Mouse (Mus musculus) forebrain, postnatal 0 days (tissue): ENCODE results near the gene Vwa8. TPM values are rescaled to one million over a fixed set of nuclear protein-coding genes. Genes with fewer than 3 reads are reported as not detected.

Experiments used
- ATAC-seq: fragments of 200-750 bp; cut with Nextera tagmentation; 2 replicates; pipeline ENCODE4 v1.8.0; 2017; ENCODE audit warnings: mild to moderate bottlenecking, moderate library complexity
- DNase-seq: peaks from one replicate; pipeline ENCODE4 v3.0.0-alpha.2; 2015
- H3K27ac ChIP-seq: fragments of 300-500 bp; sonication (generic); 2 replicates; pipeline ENCODE4 v1.5.1; 2014; ENCODE audit warnings: low read depth, mild to moderate bottlenecking, antibody characterized with exemption, low read length, moderate library complexity, mixed read lengths
- H3K27me3 ChIP-seq: fragments of 300-500 bp; sonication (generic); 2 replicates; pipeline ENCODE4 v1.6.1; 2014; ENCODE audit warnings: mild to moderate bottlenecking, low read length, mixed read lengths; ENCODE audit not compliant: insufficient read depth
- H3K36me3 ChIP-seq: fragments of 300-500 bp; sonication (generic); 2 replicates; pipeline ENCODE4 v1.6.1; 2014; ENCODE audit warnings: mild to moderate bottlenecking, moderate library complexity; ENCODE audit not compliant: insufficient read depth
- H3K4me1 ChIP-seq: fragments of 300-500 bp; sonication (generic); 2 replicates; pipeline ENCODE4 v1.6.1; 2014; ENCODE audit warnings: antibody characterized with exemption; ENCODE audit not compliant: insufficient read depth
- H3K4me2 ChIP-seq: fragments of 300-500 bp; sonication (generic); 2 replicates; pipeline ENCODE4 v1.6.1; 2014; ENCODE audit warnings: low read depth, mild to moderate bottlenecking, moderate library complexity
- H3K4me3 ChIP-seq: fragments of 300-500 bp; sonication (generic); 2 replicates; pipeline ENCODE4 v1.5.1; 2014; ENCODE audit warnings: low read depth, low read length, mixed read lengths
- H3K9ac ChIP-seq: fragments of 300-500 bp; sonication (generic); 2 replicates; pipeline ENCODE4 v1.6.1; 2014; ENCODE audit warnings: mild to moderate bottlenecking
- H3K9me3 ChIP-seq: fragments of 300-500 bp; sonication (generic); 2 replicates; pipeline ENCODE4 v1.6.1; 2016; ENCODE audit warnings: low read length
- CTCF ChIP-seq: sonication (generic); IDR thresholded peaks from 2 replicates; pipeline ENCODE4 v1.5.1; 2016; ENCODE audit warnings: antibody characterized with exemption, control low read depth, low read depth
- whole genome bisulfite sequencing: fragments of 180-500 bp; shearing (Covaris S2); extraction: QIAGEN DNeasy Blood & Tissue Kit; methylation state at CpG from one replicate; pipeline ENCODE4 v1.1.7; 2014; 5-methylcytosine and 5-hydroxymethylcytosine counted together
- polyA plus RNA-seq: library from polyadenylated mRNA; unstranded; fragments of >200 nt; fragmentation: Nextera tagmentation; extraction: Ambion mirVana; gene quantifications from 2 replicates; pipeline ENCODE4 v1.2.1, GENCODE M21; 2015
- total RNA-seq: library from RNA; depleted of rRNA; stranded (reverse); fragments of >200 nt; gene quantifications from 2 replicates; pipeline ENCODE4 v1.2.3, GENCODE M21; 2014; rRNA removed

The Vwa8 gene
- 11.6 and 13.9 TPM in 2 replicates for total RNA-seq
- 4.7 and 5.1 TPM in 2 replicates for polyA plus RNA-seq

DNA sequence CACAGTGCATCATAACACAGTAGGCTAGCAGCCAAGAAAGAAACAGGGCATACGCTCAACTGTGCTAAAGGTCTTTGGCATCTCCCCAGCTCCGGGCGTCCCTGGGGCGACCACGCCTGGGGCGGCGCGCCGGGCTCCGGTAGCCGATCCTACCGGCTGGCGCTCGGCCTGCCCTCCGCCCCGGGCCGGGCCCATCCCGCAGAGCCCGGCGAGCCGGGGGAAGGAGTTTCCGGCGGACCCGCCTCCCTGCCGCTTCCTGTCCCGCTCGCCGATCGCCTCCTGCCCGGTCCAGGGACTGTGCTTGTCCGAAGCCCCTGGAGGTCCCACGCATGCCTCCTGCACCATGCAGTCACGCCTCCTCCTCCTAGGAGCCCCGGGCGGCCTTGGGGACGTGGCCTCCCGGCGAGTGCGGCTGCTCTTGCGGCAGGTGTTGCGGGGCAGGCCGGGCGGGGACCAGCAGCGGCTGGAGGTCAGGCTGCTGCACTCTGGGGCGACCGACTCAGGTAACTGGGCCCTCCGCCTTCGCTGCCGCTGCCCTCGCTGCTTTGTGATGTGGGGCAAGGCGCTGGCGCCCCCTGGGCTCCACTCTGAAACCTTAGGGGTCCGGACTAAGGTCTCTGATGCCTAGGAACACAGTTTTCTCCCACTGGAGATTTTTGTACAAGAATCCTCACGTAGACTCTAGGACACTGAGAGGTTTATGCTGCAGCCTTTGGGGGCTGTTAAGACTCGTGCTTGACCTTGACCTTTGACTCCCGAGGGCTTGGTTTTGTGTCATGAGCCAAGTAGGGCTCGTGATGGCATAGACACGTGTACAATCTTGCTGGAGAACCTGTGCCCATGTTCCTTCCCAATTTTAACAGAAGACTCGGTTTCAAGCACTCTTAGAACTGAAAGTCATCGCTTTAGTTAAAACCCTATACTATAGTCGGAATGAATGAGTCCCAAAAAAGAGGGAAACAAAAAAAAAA is at the start of gene Vwa8:
TSS of gene Vwa8 (plus strand) at position 112 of the 971 bp plus-strand sequence.
- Histone ChIP-seq H3K4me1 (no peaks in the 10 kb centered on the region), H3K36me3 (no peaks in the 10 kb centered on the region), H3K4me2 (peak within 1 kb of the TSS; percentile 87), H3K27ac (peak within 1 kb of the TSS; percentile 71), H3K27me3 (no peaks in the 10 kb centered on the region), H3K9me3 (no peaks in the 10 kb centered on the region), H3K4me3 (peak within 1 kb of the TSS; percentile 66), H3K9ac (peak within 1 kb of the TSS; percentile 86)
- WGBS: 4% methylated on average over 60 of the region's 61 CpGs
- peak; percentile 94 for ATAC-seq
- peak; percentile 59 for TF ChIP-seq CTCF
- peak; percentile 76 for DNase-seq

DNA sequence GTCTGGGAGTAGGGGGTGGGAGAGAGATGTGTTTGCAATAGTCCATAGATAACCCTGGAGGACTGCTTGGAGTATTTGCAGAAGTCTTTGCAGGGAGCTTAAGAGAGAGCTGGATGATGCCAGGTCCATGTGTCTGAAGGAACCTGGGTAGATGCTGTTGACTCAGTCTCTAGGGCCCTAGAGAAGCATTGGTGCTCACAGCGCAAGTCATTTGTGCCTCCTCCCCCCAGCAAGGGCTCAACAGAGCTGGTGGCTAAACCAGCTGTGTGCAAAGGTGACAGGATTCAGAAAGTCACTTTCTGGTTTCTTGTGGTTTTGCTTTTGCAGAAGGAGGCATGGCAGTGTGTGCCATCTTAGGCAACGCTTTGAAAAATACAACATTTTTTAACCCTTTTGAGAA is 46.5 kb upstream of the Vwa8 start:
- no peaks in the 10 kb centered on the region for H3K4me1 ChIP-seq
- H3K36me3 ChIP-seq: no peaks in the 10 kb centered on the region
- no peak for DNase-seq
- no peak overlapping the region for H3K4me3 ChIP-seq
- no peaks in the 10 kb centered on the region for H3K27me3 ChIP-seq
- no peak overlapping the region for H3K9ac ChIP-seq
- no peak overlapping the region for H3K4me2 ChIP-seq
- no peaks in the 10 kb centered on the region for H3K9me3 ChIP-seq
- 98% methylated on average over 2 of the region's 2 CpGs for WGBS
- no peak for ATAC-seq
- no peak for TF ChIP-seq CTCF
- no peak overlapping the region for H3K27ac ChIP-seq

DNA sequence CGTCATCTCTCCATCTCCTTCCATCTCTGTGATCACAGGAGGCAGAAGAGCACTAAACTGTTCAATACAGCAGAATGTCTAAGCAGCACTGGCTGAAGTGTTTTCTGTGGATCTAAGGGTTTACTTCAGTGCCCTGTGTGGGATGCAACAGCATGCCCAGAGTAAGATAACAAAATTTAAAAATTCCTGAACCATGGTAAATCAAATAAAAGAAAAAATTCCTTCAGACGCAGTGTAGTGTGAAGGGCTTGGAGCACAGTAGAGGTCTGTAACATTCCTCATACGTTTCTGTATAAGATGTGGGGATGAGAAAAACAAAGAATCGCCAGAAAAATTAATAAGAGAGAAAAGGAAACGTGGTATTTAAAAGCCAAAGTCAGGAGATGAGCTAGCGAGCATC is 44.9 kb upstream of the Vwa8 start:
- DNase-seq (no peak), ATAC-seq (no peak)
- Histone ChIP-seq H3K36me3 (no peaks in the 10 kb centered on the region), H3K4me2 (no peak overlapping the region), H3K27ac (no peak overlapping the region), H3K4me3 (no peak overlapping the region), H3K27me3 (no peaks in the 10 kb centered on the region), H3K4me1 (no peaks in the 10 kb centered on the region), H3K9ac (no peak overlapping the region), H3K9me3 (no peaks in the 10 kb centered on the region)
- 88% methylated on average over 6 of the region's 6 CpGs for WGBS
- no peak for TF ChIP-seq CTCF

DNA sequence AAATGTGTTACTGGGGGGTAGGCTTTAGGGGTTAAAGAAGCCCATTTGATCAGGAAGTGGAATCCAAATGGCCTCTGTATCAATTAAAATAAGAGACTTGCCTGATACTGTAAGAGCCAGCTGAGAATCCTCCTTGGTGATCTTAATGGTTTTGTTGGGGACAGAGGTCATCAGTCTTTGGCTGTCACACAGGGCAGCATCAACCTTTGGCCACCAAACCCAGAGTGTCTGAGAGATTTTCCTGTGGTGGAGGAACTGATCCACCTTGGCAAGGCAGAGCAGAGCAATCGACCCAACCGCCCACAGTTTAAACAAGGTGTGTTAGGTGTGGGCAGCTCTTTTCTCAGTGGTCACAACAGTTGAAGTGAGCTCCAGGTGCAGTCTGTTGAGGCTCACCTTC is 36.0 kb upstream of the Vwa8 start:
- 91% methylated on average over 2 of the region's 2 CpGs for WGBS

DNA sequence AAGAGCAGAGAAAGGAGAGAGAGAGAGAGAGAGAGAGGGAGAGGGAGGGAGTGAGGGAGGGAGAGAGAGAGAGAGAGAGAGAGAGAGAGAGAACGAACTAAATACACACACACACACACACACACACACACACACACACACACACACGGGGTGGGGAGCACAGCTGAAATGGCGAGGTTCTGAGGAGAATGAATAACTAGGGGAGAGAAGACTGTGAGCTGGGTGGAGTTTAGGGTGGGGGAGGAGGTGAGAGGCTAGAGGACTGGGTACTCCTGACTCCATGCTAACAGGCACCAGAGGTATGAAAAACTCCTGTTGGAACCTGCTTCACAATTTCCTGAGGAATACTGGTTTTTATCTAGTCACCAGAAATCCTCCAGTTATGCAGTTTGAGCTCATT is 32.4 kb upstream of the Vwa8 start:
- TF ChIP-seq CTCF: no peak
- Histone ChIP-seq H3K36me3 (no peaks in the 10 kb centered on the region), H3K27ac (no peak overlapping the region), H3K27me3 (no peaks in the 10 kb centered on the region), H3K9ac (no peak overlapping the region), H3K4me1 (no peaks in the 10 kb centered on the region), H3K9me3 (no peaks in the 10 kb centered on the region), H3K4me2 (no peak overlapping the region), H3K4me3 (no peak overlapping the region)
- DNase-seq: no peak
- no peak for ATAC-seq
- 14% methylated on average over 2 of the region's 3 CpGs for WGBS

More for the DNA sequence above, 36.0 kb upstream of the Vwa8 start:
- H3K4me3 ChIP-seq: no peak overlapping the region
- H3K9me3 ChIP-seq: no peaks in the 10 kb centered on the region
- TF ChIP-seq CTCF: no peak
- no peak overlapping the region for H3K27ac ChIP-seq
- H3K27me3 ChIP-seq: no peaks in the 10 kb centered on the region
- DNase-seq (no peak), ATAC-seq (no peak)
- H3K36me3 ChIP-seq: no peaks in the 10 kb centered on the region
- H3K4me2 ChIP-seq: no peak overlapping the region
- no peak overlapping the region for H3K9ac ChIP-seq
- H3K4me1 ChIP-seq: no peaks in the 10 kb centered on the region

DNA sequence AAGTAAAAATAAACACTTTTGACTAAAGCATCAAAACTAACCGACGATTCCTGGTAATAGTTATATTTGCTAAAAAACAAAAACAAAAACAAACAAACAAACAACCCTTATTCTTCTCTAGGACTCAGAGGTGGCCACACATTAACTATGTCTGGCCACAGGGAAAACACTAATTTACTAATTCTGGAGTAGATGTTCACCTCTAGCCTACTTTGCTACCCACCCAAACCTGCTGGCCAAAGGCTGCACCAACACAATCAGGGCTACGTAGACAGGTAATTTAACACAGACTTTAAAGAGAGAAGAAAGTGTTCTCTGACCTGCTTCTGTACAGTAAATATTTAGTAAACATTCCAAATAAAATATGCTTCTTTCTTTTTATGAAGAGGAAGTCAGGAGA is 31.2 kb upstream of the Vwa8 start:
- no peaks in the 10 kb centered on the region for H3K36me3 ChIP-seq
- no peak for TF ChIP-seq CTCF
- DNase-seq (no peak), ATAC-seq (no peak)
- H3K27ac ChIP-seq: no peak overlapping the region
- H3K9ac ChIP-seq: no peak overlapping the region
- H3K4me1 ChIP-seq: no peaks in the 10 kb centered on the region
- no peak overlapping the region for H3K4me2 ChIP-seq
- H3K4me3 ChIP-seq: no peak overlapping the region
- WGBS: 90% methylated on average over 3 of the region's 3 CpGs
- H3K27me3 ChIP-seq: no peaks in the 10 kb centered on the region
- no peaks in the 10 kb centered on the region for H3K9me3 ChIP-seq

DNA sequence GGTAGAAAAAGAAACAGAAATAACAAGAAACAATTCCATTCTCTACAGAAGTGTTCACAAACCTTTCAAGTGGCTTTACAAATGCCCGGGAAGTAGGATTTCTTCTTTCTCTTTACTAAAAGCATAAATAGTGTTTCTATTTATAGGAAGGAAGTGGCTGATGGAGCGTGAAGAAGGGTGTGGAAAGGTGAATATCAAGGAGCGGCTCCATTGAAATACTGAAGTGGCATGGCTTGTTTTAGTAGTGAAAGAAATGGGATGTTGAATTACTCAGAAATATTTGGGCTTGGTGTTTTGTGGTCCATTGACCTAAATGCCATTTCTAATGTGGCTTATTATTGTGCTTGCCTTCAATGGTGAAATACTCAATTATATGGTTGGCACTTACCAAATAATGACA is 30.4 kb upstream of the Vwa8 start:
- no peak for DNase-seq
- no peaks in the 10 kb centered on the region for H3K27me3 ChIP-seq
- WGBS: 74% methylated on average over 3 of the region's 3 CpGs
- TF ChIP-seq CTCF: no peak
- no peaks in the 10 kb centered on the region for H3K4me1 ChIP-seq
- no peaks in the 10 kb centered on the region for H3K36me3 ChIP-seq
- H3K4me3 ChIP-seq: no peak overlapping the region
- H3K9ac ChIP-seq: no peak overlapping the region
- no peak for ATAC-seq
- no peak overlapping the region for H3K4me2 ChIP-seq
- H3K9me3 ChIP-seq: no peaks in the 10 kb centered on the region
- H3K27ac ChIP-seq: no peak overlapping the region
